In the genomic region with DNA sequence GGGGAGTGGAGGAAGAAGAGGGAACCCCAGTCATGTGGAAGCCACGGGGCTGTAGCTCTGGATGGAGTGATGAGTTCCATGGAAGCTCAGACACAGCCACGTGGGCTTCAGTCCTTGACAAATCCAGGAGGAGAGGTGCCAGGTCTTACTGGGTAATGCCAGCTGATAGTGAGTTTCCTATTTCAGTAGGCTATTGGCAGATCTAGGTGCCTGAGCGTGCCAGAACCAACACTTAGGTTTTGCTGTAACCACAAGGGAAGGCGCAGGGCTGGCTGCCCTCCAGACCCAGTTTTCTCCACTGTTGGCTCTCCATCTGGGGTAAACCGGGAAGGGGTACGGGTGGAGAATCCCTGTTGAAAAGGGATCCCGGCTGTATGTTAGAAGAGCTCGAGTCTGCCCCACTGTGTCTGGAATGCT, we compare ENCODE assay signal across 10 mouse cellular contexts.
DNase-seq lines count a peak whose midpoint lies in the region; ATAC-seq and TF ChIP-seq lines count a peak whose summit lies in the region.
"Had no signal": no experiment of that assay in that cellular context is flagged by ENCODE, and none has a peak within 500 bp of the region (broad histone marks: within the 10 kb centered on the region; RNA-seq: fewer than 3 reads in every experiment).

No protein-coding gene starts in this region.

- no peak for TF ChIP-seq CTCF in brain, embryonic 14.5 days (IDR thresholded peaks at IDR 0.05; ENCODE audit: borderline replicate concordance, extremely low read depth, insufficient read depth, insufficient read length)
- no peak for TF ChIP-seq CTCF in thymus, adult 2 months (IDR thresholded peaks at IDR 0.05; ENCODE audit: borderline replicate concordance, control insufficient read depth, extremely low read depth, insufficient read depth, low read length, poor library complexity)

- H3K36me3 ChIP-seq in hindbrain, embryonic 15.5 days: peaks cover 19% of the 10 kb centered on the region
- H3K36me3 ChIP-seq in hindbrain, embryonic 12.5 days: peaks cover 70% of the 10 kb centered on the region
- peaks cover 82% of the 10 kb centered on the region for H3K36me3 ChIP-seq in neural tube, embryonic 13.5 days
- no peaks in the 10 kb centered on the region for H3K36me3 ChIP-seq in thymus, adult 2 months (ENCODE audit: control insufficient read depth, insufficient read depth, low read length)

- H3K4me2 ChIP-seq in hindbrain, embryonic 15.5 days: no peak overlapping the region
- H3K4me2 ChIP-seq in hindbrain, embryonic 12.5 days (replicated peaks): no peak overlapping the region
- no peak overlapping the region for H3K4me2 ChIP-seq in neural tube, embryonic 13.5 days
- H3K4me2 ChIP-seq: embryonic facial prominence, embryonic 12.5 days; liver, embryonic 15.5 days had no signal

- no peak for TF ChIP-seq POLR2A in brain, embryonic 14.5 days (IDR thresholded peaks at IDR 0.05; ENCODE audit: borderline replicate concordance, extremely low read depth, insufficient read depth, insufficient read length, poor library complexity, severe bottlenecking)
- no peak for TF ChIP-seq POLR2A in thymus, adult 2 months (IDR thresholded peaks at IDR 0.05; ENCODE audit: control insufficient read depth, extremely low read depth, insufficient read depth, low read length, poor library complexity)

- peaks cover 8% of the 10 kb centered on the region for H3K4me1 ChIP-seq in hindbrain, embryonic 15.5 days (replicated peaks)
- 0 out of 2 replicates have a peak, but pooled peaks cover 4% of the 10 kb centered on the region for H3K4me1 ChIP-seq in hindbrain, embryonic 12.5 days
- peaks cover 31% of the 10 kb centered on the region for H3K4me1 ChIP-seq in neural tube, embryonic 13.5 days (replicated peaks)
- H3K4me1 ChIP-seq in thymus, adult 2 months (replicated peaks; ENCODE audit: control insufficient read depth, insufficient read depth, low read length): peaks cover 5% of the 10 kb centered on the region
- H3K4me1 ChIP-seq: embryonic facial prominence, embryonic 12.5 days; liver, embryonic 15.5 days had no signal

- H3K9ac ChIP-seq in hindbrain, embryonic 15.5 days: no peak overlapping the region
- no peak overlapping the region for H3K9ac ChIP-seq in hindbrain, embryonic 12.5 days
- H3K9ac ChIP-seq in neural tube, embryonic 13.5 days: no peak overlapping the region
- H3K9ac ChIP-seq: embryonic facial prominence, embryonic 12.5 days; liver, embryonic 15.5 days had no signal

- intact Hi-C loops in gastrocnemius, postnatal 14 days (cut with DNase I; ENCODE audit: low total_unique reads): no loop called here

- no peak overlapping the region for H3K4me3 ChIP-seq in hindbrain, embryonic 15.5 days
- H3K4me3 ChIP-seq in hindbrain, embryonic 12.5 days: no peak overlapping the region
- H3K4me3 ChIP-seq in neural tube, embryonic 13.5 days: no peak overlapping the region
- no peak overlapping the region for H3K4me3 ChIP-seq in thymus, adult 2 months (ENCODE audit: control insufficient read depth, insufficient read depth, low read length)
- H3K4me3 ChIP-seq: embryonic facial prominence, embryonic 12.5 days; liver, embryonic 15.5 days had no signal

- H3K9me3 ChIP-seq in hindbrain, embryonic 15.5 days: no peaks in the 10 kb centered on the region
- no peaks in the 10 kb centered on the region for H3K9me3 ChIP-seq in hindbrain, embryonic 12.5 days (replicated peaks)
- no peaks in the 10 kb centered on the region for H3K9me3 ChIP-seq in neural tube, embryonic 13.5 days
- H3K9me3 ChIP-seq: embryonic facial prominence, embryonic 12.5 days; liver, embryonic 15.5 days had no signal

- peak overlapping the region; percentile 54 for H3K27ac ChIP-seq in hindbrain, embryonic 15.5 days (replicated peaks)
- H3K27ac ChIP-seq in hindbrain, embryonic 12.5 days: no peak overlapping the region; the same call in 1 of the 2 replicates
- peak overlapping the region; percentile 68 for H3K27ac ChIP-seq in neural tube, embryonic 13.5 days (replicated peaks)
- H3K27ac ChIP-seq in thymus, adult 2 months (ENCODE audit: control insufficient read depth, insufficient read depth, low read length): no peak overlapping the region
- H3K27ac ChIP-seq: embryonic facial prominence, embryonic 12.5 days; liver, embryonic 15.5 days had no signal

- no peaks in the 10 kb centered on the region for H3K27me3 ChIP-seq in hindbrain, embryonic 15.5 days
- H3K27me3 ChIP-seq in hindbrain, embryonic 12.5 days: no peaks in the 10 kb centered on the region
- no peaks in the 10 kb centered on the region for H3K27me3 ChIP-seq in neural tube, embryonic 13.5 days
- H3K27me3 ChIP-seq in thymus, adult 2 months (ENCODE audit: control insufficient read depth, insufficient read depth, low read length): no peaks in the 10 kb centered on the region
- H3K27me3 ChIP-seq: embryonic facial prominence, embryonic 12.5 days; liver, embryonic 15.5 days had no signal

- peak; percentile 87 for DNase-seq in brain, embryonic 14.5 days (ENCODE audit: low read depth)
- DNase-seq in gastrocnemius, postnatal 14 days: peak; percentile 64
- peak; percentile 21 for DNase-seq in layer of hippocampus, adult 9-10 months (ENCODE audit: low spot score)
- DNase-seq in embryo, embryonic 10 days (ENCODE audit: low spot score): no peak
- no peak for DNase-seq in thymus, adult 2 months

- ATAC-seq in hindbrain, embryonic 15.5 days (ENCODE audit: low FRiP score, low read depth): no peak; the same call in 1 of the 2 replicates
- no peak for ATAC-seq in hindbrain, embryonic 12.5 days (ENCODE audit: low FRiP score)
- no peak for ATAC-seq in neural tube, embryonic 13.5 days (ENCODE audit: low read depth)

- WGBS in hindbrain, embryonic 15.5 days: 61% methylated on average over 8 of the region's 8 CpGs
- WGBS in hindbrain, embryonic 12.5 days: 87% methylated on average over 8 of the region's 8 CpGs
- WGBS in neural tube, embryonic 13.5 days: 76% methylated on average over 8 of the region's 8 CpGs
- WGBS in thymus, adult 2 months: 59% methylated on average over 8 of the region's 8 CpGs

Comparison
In these comparisons a context has a peak if more than half of its experiments do, and no peak if none do; other contexts are left out.
1. H3K27ac ChIP-seq: peak in hindbrain, embryonic 15.5 days (single experiment) and neural tube, embryonic 13.5 days (single experiment); none in hindbrain, embryonic 12.5 days (single experiment) and thymus, adult 2 months (single experiment).
2. DNase-seq: peak in brain, embryonic 14.5 days (single experiment), gastrocnemius, postnatal 14 days (single experiment) and layer of hippocampus, adult 9-10 months (single experiment); none in embryo, embryonic 10 days (single experiment) and thymus, adult 2 months (single experiment).